Mouse (Mus musculus) MEL (cell line): Measurements from ENCODE around the gene Hcn3. TPM values are rescaled to one million over a fixed set of nuclear protein-coding genes. Genes with fewer than 3 reads are reported as not detected.
A peak's percentile ranks its signal among the peaks of the same experiment; 100 is the strongest.

Experiments used
- DNase-seq: peaks from one replicate; pipeline ENCODE4 v3.0.0; 2011; ENCODE audit warnings: low read depth, low spot score
- H3K27ac ChIP-seq: 2 replicates; pipeline ENCODE4 v1.5.1; 2012; ENCODE audit warnings: low read depth, mild to moderate bottlenecking, control low read depth, low read length, moderate library complexity; ENCODE audit not compliant: control insufficient read depth
- H3K27me3 ChIP-seq, 2 experiments: fragments of 150-350 bp in 1 of 2; sonication (generic) in 1 of 2; 2 replicates each; pipeline ENCODE4 v1.6.1; 2012; ENCODE audit warnings: low read length in 2 of 2, mild to moderate bottlenecking in 2 of 2, improper control_type of control experiment in 1 of 2, moderate library complexity in 1 of 2; ENCODE audit not compliant: insufficient read depth in 2 of 2, control insufficient read depth in 1 of 2
- H3K36me3 ChIP-seq, 2 experiments: 2 replicates each; pipeline ENCODE4 v1.6.1; 2012 to 2014; ENCODE audit warnings: low read length in 2 of 2, improper control_type of control experiment in 1 of 2, inconsistent platforms in 1 of 2, mild to moderate bottlenecking in 1 of 2; ENCODE audit not compliant: insufficient read depth in 2 of 2, control insufficient read depth in 1 of 2
- H3K4me1 ChIP-seq, 2 experiments: fragments of 150-350 bp in 1 of 2; sonication (generic) in 1 of 2; 2 replicates each; pipeline ENCODE4 v1.6.1; 2012; ENCODE audit warnings: low read length in 2 of 2, improper control_type of control experiment in 1 of 2, mild to moderate bottlenecking in 1 of 2; ENCODE audit not compliant: insufficient read depth in 2 of 2, control insufficient read depth in 1 of 2
- H3K4me3 ChIP-seq, 2 experiments: fragments of 150-350 bp in 1 of 2; sonication (generic) in 1 of 2; 2 replicates each; pipeline ENCODE4 v1.5.1; 2012; ENCODE audit warnings: low read depth in 2 of 2, low read length in 2 of 2, mild to moderate bottlenecking in 2 of 2, moderate library complexity in 2 of 2, control low read depth in 1 of 2, improper control_type of control experiment in 1 of 2; ENCODE audit not compliant: control insufficient read depth in 1 of 2, insufficient read depth in 1 of 2
- H3K79me2 ChIP-seq: 2 replicates; pipeline ENCODE4 v1.6.1; 2012; ENCODE audit warnings: mild to moderate bottlenecking, low read length, moderate library complexity; ENCODE audit not compliant: control insufficient read depth, poor library complexity, insufficient read depth
- H3K9ac ChIP-seq: 2 replicates; pipeline ENCODE4 v1.6.1; 2012; ENCODE audit warnings: low read depth, mild to moderate bottlenecking, control low read depth, low read length, moderate library complexity; ENCODE audit not compliant: control insufficient read depth, poor library complexity, severe bottlenecking
- H3K9me3 ChIP-seq: fragments of 150-350 bp; sonication (generic); replicated peaks from 2 replicates; pipeline ENCODE4 v1.6.1; 2012; ENCODE audit warnings: mild to moderate bottlenecking, low read length, improper control_type of control experiment, moderate library complexity; ENCODE audit not compliant: insufficient read depth
- BHLHE40 ChIP-seq: IDR thresholded peaks from 2 replicates; pipeline ENCODE4 v1.6.1; 2012; ENCODE audit warnings: low read depth, mild to moderate bottlenecking, inconsistent platforms, low read length, improper control_type of control experiment, borderline replicate concordance
- CHD2 ChIP-seq: IDR thresholded peaks from 2 replicates; pipeline ENCODE4 v1.6.1; 2011; ENCODE audit warnings: low read length, improper control_type of control experiment
- CTCF ChIP-seq, 3 experiments: IDR thresholded peaks in 2 of 3; conservative IDR thresholded peaks in 1 of 3; 2 replicates each; pipeline ENCODE4 v1.5.1; 2011 to 2012; ENCODE audit warnings: low read length in 3 of 3, low read depth in 2 of 3, mild to moderate bottlenecking in 2 of 3, improper control_type of control experiment in 1 of 3, inconsistent platforms in 1 of 3, mixed read lengths in 1 of 3, moderate library complexity in 1 of 3; ENCODE audit not compliant: control insufficient read depth in 1 of 3, insufficient read depth in 1 of 3, poor library complexity in 1 of 3, severe bottlenecking in 1 of 3
- EP300 ChIP-seq, 2 experiments: IDR thresholded peaks; 2 replicates each; pipeline ENCODE4 v1.6.1; 2011; ENCODE audit warnings: improper control_type of control experiment in 2 of 2, low read length in 2 of 2, low read depth in 1 of 2, mild to moderate bottlenecking in 1 of 2
- ETS1 ChIP-seq: IDR thresholded peaks from 2 replicates; pipeline ENCODE4 v1.6.1; 2012; ENCODE audit warnings: low read depth, mild to moderate bottlenecking, inconsistent platforms, low read length, improper control_type of control experiment, moderate library complexity
- GATA1 ChIP-seq: IDR thresholded peaks from 2 replicates; pipeline ENCODE4 v1.6.1; 2011; ENCODE audit warnings: low read depth, low read length, improper control_type of control experiment
- HCFC1 ChIP-seq: IDR thresholded peaks from 2 replicates; pipeline ENCODE4 v1.6.1; 2012; ENCODE audit warnings: low read depth, mild to moderate bottlenecking, inconsistent platforms, low read length, improper control_type of control experiment, moderate library complexity
- JUND ChIP-seq: IDR thresholded peaks from 2 replicates; pipeline ENCODE4 v1.6.1; 2011; ENCODE audit warnings: low read depth, mild to moderate bottlenecking, improper control_type of control experiment, low read length
- MAFK ChIP-seq: IDR thresholded peaks from 2 replicates; pipeline ENCODE4 v1.6.1; 2011; ENCODE audit warnings: low read depth, mild to moderate bottlenecking, low read length, improper control_type of control experiment, borderline replicate concordance
- MAZ ChIP-seq: IDR thresholded peaks from 2 replicates; pipeline ENCODE4 v1.6.1; 2012; ENCODE audit warnings: low read depth, mild to moderate bottlenecking, inconsistent platforms, low read length, improper control_type of control experiment
- MXI1 ChIP-seq: IDR thresholded peaks from 2 replicates; pipeline ENCODE4 v1.6.1; 2011; ENCODE audit warnings: mild to moderate bottlenecking, low read depth, low read length, improper control_type of control experiment
- MYB ChIP-seq: IDR thresholded peaks from 2 replicates; pipeline ENCODE4 v1.6.1; 2011; ENCODE audit warnings: mild to moderate bottlenecking, low read depth, low read length, improper control_type of control experiment
- MYC ChIP-seq: IDR thresholded peaks from 2 replicates; pipeline ENCODE4 v1.6.1; 2011; ENCODE audit warnings: low read depth, mild to moderate bottlenecking, low read length, improper control_type of control experiment, moderate library complexity
- NELFE ChIP-seq: IDR thresholded peaks from 2 replicates; pipeline ENCODE4 v1.6.1; 2011; ENCODE audit warnings: low read depth, low read length, improper control_type of control experiment
- NRF1 ChIP-seq: IDR thresholded peaks from 2 replicates; pipeline ENCODE4 v1.6.1; 2014; ENCODE audit warnings: low read depth, mild to moderate bottlenecking, inconsistent platforms, low read length, improper control_type of control experiment, moderate library complexity; ENCODE audit not compliant: poor library complexity, insufficient read depth, severe bottlenecking
- RAD21 ChIP-seq: IDR thresholded peaks from 2 replicates; pipeline ENCODE4 v1.6.1; 2011; ENCODE audit warnings: mild to moderate bottlenecking, low read depth, low read length, improper control_type of control experiment
- RCOR1 ChIP-seq: IDR thresholded peaks from 2 replicates; pipeline ENCODE4 v1.6.1; 2012; ENCODE audit warnings: low read depth, mild to moderate bottlenecking, inconsistent platforms, low read length, improper control_type of control experiment
- SIN3A ChIP-seq: IDR thresholded peaks from 2 replicates; pipeline ENCODE4 v1.6.1; 2012; ENCODE audit warnings: low read length, improper control_type of control experiment, inconsistent platforms
- SMC3 ChIP-seq: IDR thresholded peaks from 2 replicates; pipeline ENCODE4 v1.6.1; 2011; ENCODE audit warnings: low read depth, low read length, improper control_type of control experiment
- TAL1 ChIP-seq: IDR thresholded peaks from 2 replicates; pipeline ENCODE4 v1.6.1; 2012; ENCODE audit warnings: mild to moderate bottlenecking, inconsistent platforms, low read length, moderate library complexity, mixed read lengths
- TBP ChIP-seq: IDR thresholded peaks from 2 replicates; pipeline ENCODE4 v1.8.0; 2011; ENCODE audit warnings: low read depth, low read length, improper control_type of control experiment
- UBTF ChIP-seq: IDR thresholded peaks from 2 replicates; pipeline ENCODE4 v1.6.1; 2012; ENCODE audit warnings: low read depth, mild to moderate bottlenecking, inconsistent platforms, low read length, improper control_type of control experiment, moderate library complexity, borderline replicate concordance; ENCODE audit not compliant: insufficient read depth
- USF1 ChIP-seq: IDR thresholded peaks from 2 replicates; pipeline ENCODE4 v1.6.1; 2014; ENCODE audit warnings: low read depth, mild to moderate bottlenecking, inconsistent platforms, low read length, improper control_type of control experiment, moderate library complexity
- ZC3H11A ChIP-seq: IDR thresholded peaks from 2 replicates; pipeline ENCODE4 v1.6.1; 2012; ENCODE audit warnings: low read depth, mild to moderate bottlenecking, inconsistent platforms, low read length, improper control_type of control experiment
- ZMIZ1 ChIP-seq: IDR thresholded peaks from 2 replicates; pipeline ENCODE4 v1.6.1; 2012; ENCODE audit warnings: low read depth, mild to moderate bottlenecking, inconsistent platforms, low read length, improper control_type of control experiment, moderate library complexity
- polyA plus RNA-seq, 2 experiments: library from polyadenylated mRNA; stranded (reverse) in 1 of 2; unstranded in 1 of 2; fragments of >175 nt in 1 of 2; fragments of >200 nt in 1 of 2; gene quantifications; 2 replicates each; pipeline versions ENCODE4 v1.2.1 to v1.2.4; 2012; ENCODE audit warnings: low replicate concordance in 2 of 2, low read depth in 1 of 2; ENCODE audit not compliant: insufficient read length in 2 of 2, insufficient read depth in 1 of 2, missing spikeins in 1 of 2
- total RNA-seq: library from RNA; depleted of rRNA; stranded (reverse); fragments of 300-350 nt; gene quantifications from 2 replicates; pipeline ENCODE4 v1.2.3, GENCODE M21; 2012

Hcn3 gene
- total and polyA plus RNA-seq, 3 experiments = 4.0 to 7.4 TPM; not detected in 1

- Histone ChIP-seq H3K79me2 (no peaks in the 10 kb centered on the region), H3K36me3 (peaks cover 0 to 4% of the 10 kb centered on the region in 2 experiments; a peak in 2 of 4 replicates), H3K9ac (no peak overlapping the region), H3K4me3 (no peak overlapping the region), H3K4me1 (peaks cover 5% of the 10 kb centered on the region in 2 experiments; a peak in 3 of 4 replicates), H3K9me3 (no peaks in the 10 kb centered on the region), H3K27me3 (peaks cover 0 to 1% of the 10 kb centered on the region in 2 experiments; a peak in 1 of 4 replicates), H3K27ac (no peak overlapping the region)
- DNase-seq = peak; percentile 87
- TF ChIP-seq RAD21 (peak; percentile 83), SMC3 (peak; percentile 79), CHD2 (peak; percentile 12; the same call in 1 of the 2 replicates), CTCF (IDR thresholded peaks at IDR 0.05 in 2 of 3, conservative IDR thresholded peaks at IDR 0.05 in 1 of 3; ENCODE audit: control insufficient read depth in 1 of 3, insufficient read depth in 1 of 3, low read depth in 2 of 3, low read length in 3 of 3, poor library complexity in 1 of 3, severe bottlenecking in 1 of 3) (peak; percentile 68 to 84 (median 81)), BHLHE40 (peak; percentile 48; the same call in 1 of the 2 replicates), TAL1 (no peak), USF1 (no peak), TBP (no peak), MAFK (no peak), ZMIZ1 (no peak), HCFC1 (0 out of 2 replicates have a peak, but pooled peaks have one; percentile 26), SIN3A (peak; percentile 60), ZC3H11A (peak; percentile 83), NRF1 (no peak), MAZ (no peak), MYC (0 out of 2 replicates have a peak, but pooled peaks have one; percentile 53), EP300 (IDR thresholded peaks at IDR 0.05; ENCODE audit: low read depth in 1 of 2, low read length in 2 of 2) (no peak), RCOR1 (no peak), ETS1 (no peak), NELFE (no peak), MXI1 (peak; percentile 33; the same call in 1 of the 2 replicates), GATA1 (peak; percentile 10; the same call in 1 of the 2 replicates)
Measured at GRCm38 (mm10) chr3:89115522-89115921, 44.5 kb downstream of the Hcn3 start.

- no peak overlapping the region for H3K4me3 ChIP-seq
- peaks cover 8 to 9% of the 10 kb centered on the region in 2 experiments; a peak in 3 of 4 replicates for H3K4me1 ChIP-seq
- H3K27me3 ChIP-seq = peaks cover 0 to 1% of the 10 kb centered on the region in 2 experiments; a peak in 1 of 4 replicates
- H3K9ac ChIP-seq = no peak overlapping the region
- TF ChIP-seq MYB (no peak), ZMIZ1 (no peak), JUND (no peak), NELFE (no peak), UBTF (no peak)
- peaks cover 0 to 7% of the 10 kb centered on the region in 2 experiments; a peak in 2 of 4 replicates for H3K36me3 ChIP-seq
- no peaks in the 10 kb centered on the region for H3K79me2 ChIP-seq
- no peak for DNase-seq
- H3K9me3 ChIP-seq = no peaks in the 10 kb centered on the region
- no peak overlapping the region for H3K27ac ChIP-seq
Measured at GRCm38 (mm10) chr3:89113058-89113457, 46.9 kb downstream of the Hcn3 start.
